Mouse (Mus musculus) heart, postnatal 0 days (tissue): ENCODE measurements at regions not wholly inside any gene's neighbourhood (a gene's known extent, or its start where the extent isn't known, plus 50 kb on each side); places are given as distances from the start of the nearest gene placed in this dataset.

Source experiments
- ATAC-seq: fragments of 200-750 bp; cut with Nextera tagmentation; 2 replicates; pipeline ENCODE4 v1.8.0; 2017; ENCODE audit warnings: low read depth, moderate number of reproducible peaks, moderate library complexity; ENCODE audit not compliant: insufficient read depth
- DNase-seq: peaks from one replicate; pipeline ENCODE4 v3.0.0-alpha.2; 2016; ENCODE audit warnings: low spot score
- H3K27ac ChIP-seq: fragments of 300-500 bp; sonication (generic); 2 replicates; pipeline ENCODE4 v1.5.1; 2014; ENCODE audit warnings: low read depth, mild to moderate bottlenecking
- H3K27me3 ChIP-seq: fragments of 300-500 bp; sonication (generic); 2 replicates; pipeline ENCODE4 v1.6.1; 2014; ENCODE audit warnings: low read length, mixed read lengths; ENCODE audit not compliant: control insufficient read depth, insufficient read depth
- H3K36me3 ChIP-seq: fragments of 300-500 bp; sonication (generic); replicated peaks from 2 replicates; pipeline ENCODE4 v1.6.1; 2014; ENCODE audit warnings: low read length, mixed read lengths; ENCODE audit not compliant: control insufficient read depth, insufficient read depth
- H3K4me1 ChIP-seq: fragments of 300-500 bp; sonication (generic); 2 replicates; pipeline ENCODE4 v1.6.1; 2014; ENCODE audit warnings: antibody characterized with exemption; ENCODE audit not compliant: control insufficient read depth, insufficient read depth
- H3K4me2 ChIP-seq: fragments of 300-500 bp; sonication (generic); 2 replicates; pipeline ENCODE4 v1.6.1; 2014; ENCODE audit warnings: low read depth, mild to moderate bottlenecking, low read length, moderate library complexity
- H3K4me3 ChIP-seq: fragments of 300-500 bp; sonication (generic); 2 replicates; pipeline ENCODE4 v1.5.1; 2014; ENCODE audit warnings: low read depth, low read length
- H3K9ac ChIP-seq: fragments of 300-500 bp; sonication (generic); replicated peaks from 2 replicates; pipeline ENCODE4 v1.6.1; 2014; ENCODE audit warnings: low read depth, low read length, mixed read lengths
- H3K9me3 ChIP-seq: fragments of 300-500 bp; sonication (generic); replicated peaks from 2 replicates; pipeline ENCODE4 v1.6.1; 2016; ENCODE audit warnings: low read length; ENCODE audit not compliant: control insufficient read depth
- CTCF ChIP-seq: IDR thresholded peaks from 2 replicates; pipeline ENCODE4 v1.5.1; 2016; ENCODE audit warnings: antibody characterized with exemption, control low read depth, low read depth
- EP300 ChIP-seq: IDR thresholded peaks from 2 replicates; pipeline ENCODE4 v1.6.1; 2016; ENCODE audit warnings: antibody characterized with exemption, low read depth
- WGBS: fragments of 180-500 bp; shearing (Covaris S2); extraction: QIAGEN DNeasy Blood & Tissue Kit; methylation state at CpG from one replicate; pipeline ENCODE4 v1.1.7; 2014; 5-methylcytosine and 5-hydroxymethylcytosine counted together

DNA sequence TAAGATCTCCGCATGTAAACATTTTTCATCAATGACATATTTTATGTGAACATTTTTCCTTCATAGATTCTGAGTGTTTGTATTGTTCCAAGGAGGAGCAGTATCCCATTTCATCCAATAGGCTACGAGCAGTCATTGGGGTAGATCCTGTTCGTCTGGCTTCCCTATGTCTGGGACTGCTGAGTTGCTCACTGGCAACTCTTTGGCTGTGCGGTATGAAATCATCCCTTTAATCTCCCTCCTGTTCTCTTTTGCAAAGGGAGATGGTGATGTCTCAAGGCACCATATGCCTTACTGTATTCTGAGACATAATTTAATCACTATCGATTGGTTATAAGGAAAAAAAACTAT, 133.4 kb upstream of the Fam241a start:
- Histone ChIP-seq H3K9me3 (no peaks in the 10 kb centered on the region), H3K4me1 (no peaks in the 10 kb centered on the region), H3K4me3 (no peak overlapping the region), H3K36me3 (no peaks in the 10 kb centered on the region), H3K27me3 (no peaks in the 10 kb centered on the region), H3K27ac (no peak overlapping the region), H3K9ac (no peak overlapping the region), H3K4me2 (no peak overlapping the region)
- DNase-seq: no peak
- no peak for ATAC-seq
- TF ChIP-seq CTCF: no peak
- no peak for TF ChIP-seq EP300
- WGBS: 84% methylated on average over 5 of the region's 5 CpGs

DNA sequence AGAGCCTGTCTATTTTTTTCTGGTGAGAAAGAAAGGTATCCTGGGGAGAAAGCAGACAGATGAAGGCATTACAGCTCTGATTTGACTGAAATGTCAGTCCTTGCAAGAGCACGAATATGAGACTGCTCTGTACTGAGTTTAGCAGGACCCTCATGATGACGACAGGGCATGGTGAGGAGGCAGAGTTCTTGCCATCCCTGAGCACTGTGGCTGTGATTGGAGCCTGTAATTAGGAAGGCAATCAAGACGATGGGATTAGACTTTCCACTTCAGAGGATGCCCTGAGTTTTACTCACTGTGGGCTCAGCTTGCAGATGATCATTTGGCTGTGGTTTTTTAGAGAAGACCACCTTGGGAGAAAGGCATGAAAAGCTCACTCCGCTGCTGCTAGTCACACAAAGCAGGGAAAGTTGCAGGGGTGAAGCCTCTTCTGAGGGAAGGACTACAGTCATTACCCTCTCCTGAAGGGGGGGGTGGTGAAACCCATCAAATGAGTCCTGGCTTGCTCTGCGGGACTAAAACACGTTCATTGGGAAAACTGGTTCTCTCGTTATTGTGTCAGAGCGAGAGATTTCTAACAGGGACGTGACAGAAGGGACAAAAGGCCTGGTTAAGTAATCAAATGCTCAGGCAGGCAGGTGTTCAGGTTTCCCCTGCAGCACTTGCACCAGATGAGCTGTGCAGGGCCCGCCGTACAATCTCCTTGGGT, 132.9 kb upstream of the Fam241a start:
- Histone ChIP-seq H3K9me3 (no peaks in the 10 kb centered on the region), H3K4me1 (no peaks in the 10 kb centered on the region), H3K27me3 (no peaks in the 10 kb centered on the region), H3K4me2 (no peak overlapping the region), H3K36me3 (no peaks in the 10 kb centered on the region), H3K4me3 (no peak overlapping the region), H3K27ac (no peak overlapping the region), H3K9ac (no peak overlapping the region)
- WGBS: 60% methylated on average over 11 of the region's 11 CpGs
- no peak for TF ChIP-seq CTCF
- TF ChIP-seq EP300: no peak
- ATAC-seq (no peak), DNase-seq (no peak)

DNA sequence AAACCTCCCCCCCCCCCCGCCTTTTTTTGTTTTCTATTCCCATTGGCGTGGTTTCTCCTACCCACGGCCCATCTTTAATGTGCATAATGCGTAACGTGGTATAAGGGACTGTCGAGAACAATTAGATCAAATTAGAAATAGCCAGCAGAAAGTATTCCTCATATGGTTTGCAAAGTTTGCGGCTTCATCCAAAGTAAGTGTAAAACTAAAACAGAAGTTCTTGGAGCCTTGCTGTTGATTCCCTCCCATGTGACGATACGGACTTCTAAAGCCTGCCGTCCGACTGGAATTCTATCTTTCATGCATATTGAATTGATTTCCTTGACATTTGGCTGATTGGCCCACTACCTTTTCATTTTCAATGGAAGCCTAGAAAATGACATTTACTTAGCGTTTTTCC, 128.7 kb upstream of the Fam241a start:
- 91% methylated on average over 12 of the region's 12 CpGs for WGBS
- H3K36me3 ChIP-seq: no peaks in the 10 kb centered on the region
- no peak for DNase-seq
- H3K4me2 ChIP-seq: no peak overlapping the region
- no peaks in the 10 kb centered on the region for H3K27me3 ChIP-seq
- no peaks in the 10 kb centered on the region for H3K4me1 ChIP-seq
- H3K9me3 ChIP-seq: no peaks in the 10 kb centered on the region
- no peak overlapping the region for H3K9ac ChIP-seq
- H3K4me3 ChIP-seq: no peak overlapping the region
- no peak overlapping the region for H3K27ac ChIP-seq
- no peak for ATAC-seq
- TF ChIP-seq CTCF: no peak
- TF ChIP-seq EP300: no peak

DNA sequence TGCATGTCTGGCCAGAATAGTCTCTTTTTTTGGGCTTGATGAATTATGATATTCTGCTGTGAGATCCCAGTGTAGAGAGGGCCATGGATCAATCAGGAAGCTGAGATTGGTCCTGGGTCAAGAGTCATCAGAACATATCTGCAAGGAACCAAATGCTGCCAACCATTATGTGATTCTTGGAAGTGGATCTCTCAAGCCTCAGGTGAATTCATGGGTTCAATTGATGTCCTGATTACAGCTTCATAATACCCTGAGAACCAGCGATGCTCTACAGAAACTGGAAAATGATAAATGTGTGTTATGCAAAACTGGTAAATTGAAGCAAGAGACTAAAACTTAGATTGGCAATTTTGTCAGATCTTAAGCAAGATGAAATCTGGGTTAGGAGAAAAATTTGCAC, 118.8 kb upstream of the Fam241a start:
- H3K36me3 ChIP-seq: no peaks in the 10 kb centered on the region
- H3K4me2 ChIP-seq: no peak overlapping the region
- no peak overlapping the region for H3K9ac ChIP-seq
- TF ChIP-seq CTCF (no peak), EP300 (no peak)
- H3K27me3 ChIP-seq: no peaks in the 10 kb centered on the region
- no peaks in the 10 kb centered on the region for H3K4me1 ChIP-seq
- ATAC-seq: no peak
- no peak overlapping the region for H3K27ac ChIP-seq
- no peaks in the 10 kb centered on the region for H3K9me3 ChIP-seq
- H3K4me3 ChIP-seq: no peak overlapping the region
- DNase-seq: no peak
- 85% methylated on average over 1 of the region's 1 CpGs for WGBS

DNA sequence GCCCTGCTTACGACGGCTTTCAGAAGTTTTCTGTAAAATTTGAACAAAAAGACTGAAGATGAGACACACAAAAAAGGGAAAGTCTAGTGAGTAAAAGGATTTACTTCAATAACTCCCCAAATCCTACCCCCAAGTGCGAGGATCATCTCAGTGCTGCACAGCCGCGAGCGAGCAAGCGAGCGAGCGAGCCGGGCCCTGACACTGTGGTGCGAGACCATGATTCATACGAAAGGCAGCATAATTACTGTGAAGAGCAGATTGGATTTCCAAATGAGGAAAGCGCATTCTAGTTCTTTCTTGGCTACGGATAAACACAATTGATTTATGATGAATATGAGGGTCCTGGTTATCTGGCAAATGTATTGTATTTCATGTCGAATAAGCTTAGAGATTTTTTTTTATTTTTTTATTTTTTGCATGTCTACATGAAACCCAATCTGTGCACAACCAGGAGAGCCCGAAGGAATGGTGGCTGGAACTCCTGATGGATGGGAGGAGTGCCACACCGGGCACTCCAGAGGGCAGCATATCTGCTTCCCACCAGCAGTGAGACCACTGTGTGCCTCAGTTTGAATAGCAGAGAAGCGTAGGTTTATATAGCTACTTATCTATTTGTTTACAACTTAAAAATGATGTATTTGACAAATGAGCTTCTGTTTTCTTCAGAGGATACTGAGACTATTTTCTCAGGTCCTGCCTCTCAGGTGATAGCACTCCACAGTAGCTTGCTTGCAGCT, 106.9 kb upstream of the Fam241a start:
- no peak overlapping the region for H3K4me2 ChIP-seq
- no peak overlapping the region for H3K4me3 ChIP-seq
- no peak for TF ChIP-seq EP300
- TF ChIP-seq CTCF: no peak
- H3K9me3 ChIP-seq: no peaks in the 10 kb centered on the region
- H3K36me3 ChIP-seq: no peaks in the 10 kb centered on the region
- no peaks in the 10 kb centered on the region for H3K27me3 ChIP-seq
- H3K9ac ChIP-seq: no peak overlapping the region
- WGBS: 85% methylated on average over 18 of the region's 18 CpGs
- H3K4me1 ChIP-seq: no peaks in the 10 kb centered on the region
- DNase-seq (no peak), ATAC-seq (no peak)
- H3K27ac ChIP-seq: no peak overlapping the region
